Mouse (Mus musculus): ENCODE data around the gene Sarnp.

DNA sequence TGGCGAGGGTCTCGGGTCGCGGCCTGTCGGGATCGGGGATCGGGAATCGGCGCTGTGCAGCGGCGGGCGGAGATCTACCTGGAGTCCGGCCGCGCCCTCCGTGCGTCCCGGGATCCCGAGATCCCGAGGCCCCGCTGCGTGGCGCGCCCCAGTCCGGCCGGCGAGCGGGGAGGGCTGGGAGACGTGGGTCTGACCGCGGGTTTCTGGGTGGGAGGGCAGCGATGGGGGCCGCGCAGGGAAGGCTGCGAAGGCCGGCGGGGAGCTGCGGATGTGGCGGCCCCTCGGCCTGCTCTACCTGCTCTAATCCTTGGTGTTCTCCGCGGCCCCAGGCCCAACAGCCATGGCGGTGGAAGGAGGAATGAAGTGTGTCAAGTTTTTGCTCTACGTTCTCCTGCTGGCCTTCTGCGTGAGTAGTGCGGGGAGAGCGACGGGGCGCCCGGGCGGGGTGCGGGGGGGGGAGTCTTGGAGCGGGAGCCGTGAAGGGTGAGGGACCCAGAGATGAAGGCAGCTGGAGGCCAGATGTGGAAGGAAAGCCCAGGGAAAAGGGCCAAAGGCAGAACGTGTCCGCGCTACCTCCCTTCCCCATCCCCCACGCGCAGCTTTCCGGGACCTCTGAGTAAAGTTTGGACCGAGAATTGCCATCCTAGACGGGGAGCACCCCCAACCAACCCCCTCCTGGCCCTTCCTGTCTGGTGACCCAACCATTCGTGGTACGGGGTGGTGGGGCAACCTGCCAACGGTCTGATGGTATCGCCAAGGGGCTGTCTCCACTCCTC is 93.1 kb downstream of the Sarnp start:
- no peak for TF ChIP-seq EP300 (IDR thresholded peaks at IDR 0.05; ENCODE audit: insufficient read depth, low read depth, low read length)
- TF ChIP-seq POLR2A (IDR thresholded peaks at IDR 0.05; ENCODE audit: insufficient read depth, low read length): no peak
- TF ChIP-seq CTCF (IDR thresholded peaks at IDR 0.05; ENCODE audit: low read depth, low read length): no peak
